Mouse (Mus musculus): ENCODE data around the gene Insig1. TPM values are rescaled to one million over a fixed set of nuclear protein-coding genes. Genes with fewer than 3 reads are reported as not detected.

Insig1 gene
- total RNA-seq (2017): 46.3 and 85.8 TPM in 2 replicates

- peak; percentile 76 to 77 for ATAC-seq (replicated peaks in 1 of 2; ENCODE audit: insufficient read depth in 1 of 2, low FRiP score in 2 of 2, low TSS enrichment in 1 of 2, low read depth in 1 of 2, poor library complexity in 2 of 2, severe bottlenecking in 2 of 2)
Observed at GRCm38 (mm10) chr5:28070828-28071455, at the start of gene Insig1. Insig1 (plus strand) TSS chr5:28071363.

- ATAC-seq (replicated peaks in 1 of 2; ENCODE audit: insufficient read depth in 1 of 2, low FRiP score in 2 of 2, low TSS enrichment in 1 of 2, low read depth in 1 of 2, poor library complexity in 2 of 2, severe bottlenecking in 2 of 2): no peak
Observed at GRCm38 (mm10) chr5:28023452-28023851, 47.7 kb upstream of the Insig1 start.

GRCm38 (mm10) chr5:28031577-28032236, 39.5 kb upstream of the Insig1 start:
- ATAC-seq (replicated peaks in 1 of 2; ENCODE audit: insufficient read depth in 1 of 2, low FRiP score in 2 of 2, low TSS enrichment in 1 of 2, low read depth in 1 of 2, poor library complexity in 2 of 2, severe bottlenecking in 2 of 2): no peak

- ATAC-seq (replicated peaks in 1 of 2; ENCODE audit: insufficient read depth in 1 of 2, low FRiP score in 2 of 2, low TSS enrichment in 1 of 2, low read depth in 1 of 2, poor library complexity in 2 of 2, severe bottlenecking in 2 of 2): no peak
Observed at GRCm38 (mm10) chr5:28032866-28033265, 38.3 kb upstream of the Insig1 start.

- ATAC-seq (replicated peaks in 1 of 2; ENCODE audit: insufficient read depth in 1 of 2, low FRiP score in 2 of 2, low TSS enrichment in 1 of 2, low read depth in 1 of 2, poor library complexity in 2 of 2, severe bottlenecking in 2 of 2): no peak
Observed at GRCm38 (mm10) chr5:28033281-28033680, 37.9 kb upstream of the Insig1 start.

- ATAC-seq (replicated peaks in 1 of 2; ENCODE audit: insufficient read depth in 1 of 2, low FRiP score in 2 of 2, low TSS enrichment in 1 of 2, low read depth in 1 of 2, poor library complexity in 2 of 2, severe bottlenecking in 2 of 2): no peak
Observed at GRCm38 (mm10) chr5:28033826-28034225, 37.3 kb upstream of the Insig1 start.

GRCm38 (mm10) chr5:28036011-28036410, 35.2 kb upstream of the Insig1 start:
- no peak for ATAC-seq (replicated peaks in 1 of 2; ENCODE audit: insufficient read depth in 1 of 2, low FRiP score in 2 of 2, low TSS enrichment in 1 of 2, low read depth in 1 of 2, poor library complexity in 2 of 2, severe bottlenecking in 2 of 2)

GRCm38 (mm10) chr5:28036518-28036917, 34.6 kb upstream of the Insig1 start:
- no peak for ATAC-seq (replicated peaks in 1 of 2; ENCODE audit: insufficient read depth in 1 of 2, low FRiP score in 2 of 2, low TSS enrichment in 1 of 2, low read depth in 1 of 2, poor library complexity in 2 of 2, severe bottlenecking in 2 of 2)

GRCm38 (mm10) chr5:28037172-28037591, 34.0 kb upstream of the Insig1 start:
- ATAC-seq (replicated peaks in 1 of 2; ENCODE audit: insufficient read depth in 1 of 2, low FRiP score in 2 of 2, low TSS enrichment in 1 of 2, low read depth in 1 of 2, poor library complexity in 2 of 2, severe bottlenecking in 2 of 2): peak; percentile 55 to 57

- peak; percentile 19 to 40; a peak in 1 of 4 replicates for ATAC-seq (replicated peaks in 1 of 2; ENCODE audit: insufficient read depth in 1 of 2, low FRiP score in 2 of 2, low TSS enrichment in 1 of 2, low read depth in 1 of 2, poor library complexity in 2 of 2, severe bottlenecking in 2 of 2)
Observed at GRCm38 (mm10) chr5:28037639-28038038, 33.5 kb upstream of the Insig1 start.

GRCm38 (mm10) chr5:28038115-28038514, 33.0 kb upstream of the Insig1 start:
- ATAC-seq (replicated peaks in 1 of 2; ENCODE audit: insufficient read depth in 1 of 2, low FRiP score in 2 of 2, low TSS enrichment in 1 of 2, low read depth in 1 of 2, poor library complexity in 2 of 2, severe bottlenecking in 2 of 2): peak; percentile 27 to 43; a peak in 2 of 4 replicates

GRCm38 (mm10) chr5:28039746-28040655, 31.2 kb upstream of the Insig1 start:
- ATAC-seq (replicated peaks in 1 of 2; ENCODE audit: insufficient read depth in 1 of 2, low FRiP score in 2 of 2, low TSS enrichment in 1 of 2, low read depth in 1 of 2, poor library complexity in 2 of 2, severe bottlenecking in 2 of 2): no peak

GRCm38 (mm10) chr5:28040726-28041125, 30.4 kb upstream of the Insig1 start:
- ATAC-seq (replicated peaks in 1 of 2; ENCODE audit: insufficient read depth in 1 of 2, low FRiP score in 2 of 2, low TSS enrichment in 1 of 2, low read depth in 1 of 2, poor library complexity in 2 of 2, severe bottlenecking in 2 of 2): no peak

- ATAC-seq (replicated peaks in 1 of 2; ENCODE audit: insufficient read depth in 1 of 2, low FRiP score in 2 of 2, low TSS enrichment in 1 of 2, low read depth in 1 of 2, poor library complexity in 2 of 2, severe bottlenecking in 2 of 2): no peak
Observed at GRCm38 (mm10) chr5:28042021-28042420, 29.1 kb upstream of the Insig1 start.

GRCm38 (mm10) chr5:28042779-28043178, 28.4 kb upstream of the Insig1 start:
- ATAC-seq (replicated peaks in 1 of 2; ENCODE audit: insufficient read depth in 1 of 2, low FRiP score in 2 of 2, low TSS enrichment in 1 of 2, low read depth in 1 of 2, poor library complexity in 2 of 2, severe bottlenecking in 2 of 2): no peak

GRCm38 (mm10) chr5:28043386-28043785, 27.8 kb upstream of the Insig1 start:
- ATAC-seq (replicated peaks in 1 of 2; ENCODE audit: insufficient read depth in 1 of 2, low FRiP score in 2 of 2, low TSS enrichment in 1 of 2, low read depth in 1 of 2, poor library complexity in 2 of 2, severe bottlenecking in 2 of 2): no peak

- ATAC-seq (replicated peaks in 1 of 2; ENCODE audit: insufficient read depth in 1 of 2, low FRiP score in 2 of 2, low TSS enrichment in 1 of 2, low read depth in 1 of 2, poor library complexity in 2 of 2, severe bottlenecking in 2 of 2): no peak
Observed at GRCm38 (mm10) chr5:28046966-28047365, 24.2 kb upstream of the Insig1 start.

- no peak for ATAC-seq (replicated peaks in 1 of 2; ENCODE audit: insufficient read depth in 1 of 2, low FRiP score in 2 of 2, low TSS enrichment in 1 of 2, low read depth in 1 of 2, poor library complexity in 2 of 2, severe bottlenecking in 2 of 2)
Observed at GRCm38 (mm10) chr5:28047961-28048360, 23.2 kb upstream of the Insig1 start.

Data from hematopoietic stem cell, adult 5-6 weeks (primary cell).